Mouse (Mus musculus): ENCODE measurements around the gene Snx19.

Snx19 gene

GRCm38 (mm10) chr9:30484183-30484582 lies 57.3 kb downstream of the Snx19 start:
- no peak for DNase-seq (ENCODE audit: low spot score)

- no peak for DNase-seq (ENCODE audit: low spot score)
Observed at GRCm38 (mm10) chr9:30485161-30485560, 58.3 kb downstream of the Snx19 start.

GRCm38 (mm10) chr9:30488384-30488783 lies 61.5 kb downstream of the Snx19 start:
- DNase-seq (ENCODE audit: low spot score): no peak

DNA sequence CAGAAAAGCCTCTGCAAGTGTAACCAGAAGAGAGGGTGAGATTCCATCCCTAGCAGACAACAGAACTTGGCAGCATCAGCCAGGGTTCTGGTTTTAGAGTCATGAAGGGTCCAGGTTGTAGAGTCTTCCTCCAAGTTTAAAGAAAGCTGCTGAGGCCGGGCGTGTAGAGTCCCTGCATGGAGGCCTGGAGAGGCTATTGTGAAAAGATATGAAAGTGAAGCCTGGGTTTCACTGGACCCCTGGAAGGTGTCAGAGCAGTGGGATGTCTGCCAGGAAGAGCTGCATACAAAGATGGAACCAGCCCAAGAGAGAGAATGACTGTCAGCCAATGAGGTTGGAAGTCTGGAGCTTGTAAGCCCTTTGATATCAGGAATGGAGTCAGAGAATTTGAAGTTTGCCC lies 67.5 kb downstream of the Snx19 start:
- no peak for DNase-seq (ENCODE audit: low spot score)

- no peak for DNase-seq (ENCODE audit: low spot score)
Observed at GRCm38 (mm10) chr9:30508966-30509365, 82.1 kb downstream of the Snx19 start.

- no peak for DNase-seq (ENCODE audit: low spot score)
Observed at GRCm38 (mm10) chr9:30515953-30516352, 89.0 kb downstream of the Snx19 start.

Measured in urinary bladder, postnatal 14 days (tissue).